Mouse (Mus musculus) fat pad, adult 2 months (tissue): ENCODE data around the gene Slc25a25.

ENCODE experiments used
- DNase-seq: peaks from one replicate; pipeline ENCODE4 v3.0.0-alpha.2; 2011; ENCODE audit warnings: low read depth, low spot score; ENCODE audit errors: extremely low read depth

Gene Slc25a25

DNA sequence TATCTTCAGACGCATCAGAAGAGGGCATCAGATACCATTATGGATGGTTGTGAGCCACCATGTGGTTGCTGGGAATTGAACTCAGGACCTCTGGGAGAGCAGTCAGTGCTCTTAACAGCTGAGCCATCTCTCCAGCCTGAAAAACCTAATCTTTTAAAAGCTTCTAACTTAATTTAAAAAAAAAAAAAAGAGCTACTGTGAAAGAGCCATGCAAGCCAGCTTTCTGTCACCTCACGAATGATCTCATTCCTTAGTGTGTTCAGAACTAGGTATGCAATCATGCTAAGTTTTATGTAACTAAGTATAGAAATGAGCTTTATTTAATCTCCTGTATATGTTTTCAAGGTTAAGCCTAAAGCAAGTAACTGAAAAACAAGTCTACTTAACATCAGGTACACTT lies 8.4 kb upstream of the Slc25a25 start:
- no peak for DNase-seq

DNA sequence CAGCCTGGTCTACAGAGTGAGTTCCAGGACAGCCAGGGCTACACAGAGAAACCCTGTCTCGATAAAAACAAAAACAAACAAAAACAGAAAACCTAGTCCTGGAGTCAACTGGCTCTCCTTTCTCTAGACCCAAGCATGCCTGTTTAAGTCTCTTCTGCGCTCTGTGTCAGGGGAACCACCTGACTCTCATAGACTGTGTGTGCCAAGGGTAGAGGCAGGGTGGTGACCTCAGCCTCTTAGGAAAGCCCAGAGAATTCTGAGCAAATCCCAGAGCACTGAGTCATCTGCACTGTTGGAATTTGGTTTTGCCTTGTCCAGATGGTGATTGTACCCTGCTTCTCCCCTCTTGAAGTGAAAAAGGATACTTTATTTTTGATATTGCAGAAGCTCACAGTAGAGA lies 7.1 kb upstream of the Slc25a25 start:
- no peak for DNase-seq

DNA sequence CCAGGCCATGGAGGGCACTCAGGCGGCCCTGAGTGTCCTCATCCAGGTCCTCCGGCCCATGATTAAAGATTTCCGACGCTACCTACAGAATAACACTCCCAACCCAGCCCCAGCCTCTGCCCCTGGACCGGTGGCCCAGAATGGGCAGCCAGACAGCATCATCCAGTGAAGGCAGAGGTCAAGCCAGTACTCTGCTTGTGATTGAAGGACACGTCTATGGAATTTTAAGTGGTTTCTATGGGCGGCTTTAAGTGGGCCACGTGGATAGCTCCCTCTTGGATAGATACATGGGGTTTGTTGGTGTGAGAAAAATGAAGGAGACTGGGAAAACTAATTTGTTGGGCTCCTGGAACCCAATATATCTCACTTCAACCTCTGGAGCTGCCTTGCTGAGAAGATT lies 3.9 kb upstream of the Slc25a25 start:
- DNase-seq, result no peak

DNA sequence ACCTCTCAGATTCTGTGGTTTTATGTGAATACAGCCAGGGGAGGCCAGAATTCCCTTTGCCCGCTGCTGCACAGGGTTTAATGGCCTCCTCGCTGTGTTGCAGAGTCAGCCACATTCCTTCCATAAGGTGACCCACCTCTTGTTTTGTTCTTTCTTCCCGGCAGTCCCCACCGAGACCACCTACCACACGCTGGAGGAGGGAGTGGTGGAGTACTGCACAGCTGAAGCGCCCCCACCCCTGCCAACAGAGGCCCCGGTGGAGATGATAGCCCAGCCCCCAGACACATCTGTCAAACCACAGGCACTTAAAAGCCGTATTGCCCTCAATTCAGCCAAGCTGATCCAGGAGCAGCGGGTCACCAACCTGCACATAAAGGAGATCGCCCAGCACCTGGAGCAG lies 3.4 kb upstream of the Slc25a25 start:
- no peak for DNase-seq

- no peak for DNase-seq
Measured at GRCm38 (mm10) chr2:32453641-32454303, 2.5 kb upstream of the Slc25a25 start.

GRCm38 (mm10) chr2:32452441-32452971 lies 1.3 kb upstream of the Slc25a25 start:
- DNase-seq, result no peak

GRCm38 (mm10) chr2:32451870-32452372 lies 676 bp upstream of the Slc25a25 start:
- peak; percentile 99 for DNase-seq

GRCm38 (mm10) chr2:32449761-32450754 lies 1.2 kb downstream of the Slc25a25 start, which contains the start of gene Naif1:
Gene Naif1 (plus strand): TSS chr2:32450457.
- no peak for DNase-seq

DNA sequence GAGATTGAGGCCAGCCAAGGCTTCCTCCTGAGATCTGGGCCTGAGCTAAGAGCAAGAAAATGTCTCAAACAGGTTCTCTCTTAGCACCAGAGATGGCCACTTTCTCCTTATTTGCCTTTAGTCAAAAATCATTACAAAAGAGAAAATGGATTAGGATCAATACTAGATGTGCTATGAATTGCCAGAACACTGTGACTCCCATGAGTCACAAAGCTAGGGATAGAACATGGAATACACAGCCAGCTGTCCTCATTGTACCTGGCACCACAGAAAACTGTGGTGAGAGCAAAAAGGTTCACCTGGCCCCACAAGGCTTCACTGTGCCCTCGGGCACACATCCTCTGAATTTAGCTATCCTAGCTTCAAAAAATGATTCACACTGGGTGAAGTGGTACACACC lies 2.8 kb downstream of the Slc25a25 start:
- no peak for DNase-seq

- no peak for DNase-seq
Measured at GRCm38 (mm10) chr2:32447264-32447936, 3.8 kb downstream of the Slc25a25 start.

- no peak for DNase-seq
Measured at GRCm38 (mm10) chr2:32445535-32445934, 5.7 kb downstream of the Slc25a25 start.

- no peak for DNase-seq
Measured at GRCm38 (mm10) chr2:32441550-32441949, 9.7 kb downstream of the Slc25a25 start.

DNA sequence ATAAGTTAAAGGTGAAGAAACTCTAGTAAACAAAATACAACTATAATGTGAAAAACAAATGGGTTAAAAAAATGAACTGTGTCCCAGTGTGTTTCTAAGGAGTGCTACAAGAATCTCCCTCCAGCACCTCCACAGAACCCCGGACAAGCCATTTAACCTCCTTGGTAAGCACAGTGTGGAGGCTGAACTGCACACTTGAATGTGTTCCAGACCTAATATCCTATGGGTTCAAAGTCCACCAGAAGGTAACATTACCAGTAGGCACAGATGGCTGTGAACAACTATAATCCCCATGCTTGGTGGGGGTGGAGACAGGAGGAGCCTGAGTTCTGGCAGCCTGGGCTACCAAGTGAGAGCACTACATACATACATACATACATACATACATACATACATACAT lies 10.6 kb downstream of the Slc25a25 start:
- DNase-seq, result no peak

DNA sequence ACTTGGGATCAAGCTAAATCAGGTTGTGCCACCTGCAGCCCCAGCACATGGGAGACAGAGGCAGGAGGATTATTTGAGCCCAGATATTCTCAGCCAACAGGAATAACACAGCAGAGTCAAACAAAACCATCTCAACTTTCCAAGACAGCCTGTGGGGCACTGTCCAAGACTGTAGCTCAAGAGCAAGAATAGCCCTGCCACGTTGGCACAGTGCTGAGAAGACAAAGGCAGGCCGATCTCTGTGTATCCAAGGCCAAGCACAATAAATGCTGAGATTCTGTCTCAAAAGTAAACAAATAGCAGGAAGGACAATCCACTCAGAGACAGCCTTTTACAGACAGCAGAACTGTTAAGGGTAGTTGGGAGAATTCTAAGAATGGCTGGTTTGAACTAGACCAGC lies 11.1 kb downstream of the Slc25a25 start:
- no peak for DNase-seq

DNA sequence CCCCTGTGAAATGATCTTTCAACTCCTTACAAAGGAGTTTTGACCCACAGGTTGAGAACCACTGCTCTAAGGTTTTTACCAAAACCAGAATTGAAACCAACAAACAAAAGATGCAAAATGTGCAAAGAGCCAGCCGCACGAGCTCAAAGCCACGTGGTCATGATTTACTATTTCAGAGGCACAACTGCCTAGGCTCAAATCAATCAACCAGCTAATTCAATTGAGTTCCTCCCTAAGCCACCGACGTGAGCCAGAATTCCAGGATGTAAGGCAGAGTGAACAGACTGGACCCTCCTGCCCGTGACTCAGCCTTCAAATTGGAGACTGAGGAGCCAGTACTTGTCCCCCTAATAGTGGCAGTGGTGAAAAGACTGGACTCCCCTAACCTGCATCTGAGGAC lies 12.1 kb downstream of the Slc25a25 start:
- DNase-seq, result no peak

DNA sequence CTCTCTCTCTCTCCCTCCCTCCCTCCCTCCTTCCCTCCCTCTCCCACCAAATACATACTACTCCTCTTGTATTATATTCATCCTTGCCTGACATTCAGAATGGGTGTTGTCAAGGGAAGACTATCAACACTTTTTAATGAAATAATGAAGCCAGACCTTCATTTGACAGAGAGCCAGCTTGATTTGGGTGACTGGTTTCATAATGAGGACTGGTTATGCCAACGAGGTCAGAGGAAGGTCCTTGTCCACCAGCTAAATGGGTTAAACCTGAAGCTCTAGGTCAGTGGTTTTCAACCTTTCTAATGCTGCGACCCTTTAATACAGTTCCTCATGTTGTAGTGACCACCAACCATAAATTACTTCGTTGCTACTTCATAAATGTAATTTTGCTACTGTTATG lies 12.5 kb downstream of the Slc25a25 start:
- no peak for DNase-seq

GRCm38 (mm10) chr2:32437612-32438166 lies 13.6 kb downstream of the Slc25a25 start:
- no peak for DNase-seq

- no peak for DNase-seq
Measured at GRCm38 (mm10) chr2:32436686-32437372, 14.4 kb downstream of the Slc25a25 start.

DNA sequence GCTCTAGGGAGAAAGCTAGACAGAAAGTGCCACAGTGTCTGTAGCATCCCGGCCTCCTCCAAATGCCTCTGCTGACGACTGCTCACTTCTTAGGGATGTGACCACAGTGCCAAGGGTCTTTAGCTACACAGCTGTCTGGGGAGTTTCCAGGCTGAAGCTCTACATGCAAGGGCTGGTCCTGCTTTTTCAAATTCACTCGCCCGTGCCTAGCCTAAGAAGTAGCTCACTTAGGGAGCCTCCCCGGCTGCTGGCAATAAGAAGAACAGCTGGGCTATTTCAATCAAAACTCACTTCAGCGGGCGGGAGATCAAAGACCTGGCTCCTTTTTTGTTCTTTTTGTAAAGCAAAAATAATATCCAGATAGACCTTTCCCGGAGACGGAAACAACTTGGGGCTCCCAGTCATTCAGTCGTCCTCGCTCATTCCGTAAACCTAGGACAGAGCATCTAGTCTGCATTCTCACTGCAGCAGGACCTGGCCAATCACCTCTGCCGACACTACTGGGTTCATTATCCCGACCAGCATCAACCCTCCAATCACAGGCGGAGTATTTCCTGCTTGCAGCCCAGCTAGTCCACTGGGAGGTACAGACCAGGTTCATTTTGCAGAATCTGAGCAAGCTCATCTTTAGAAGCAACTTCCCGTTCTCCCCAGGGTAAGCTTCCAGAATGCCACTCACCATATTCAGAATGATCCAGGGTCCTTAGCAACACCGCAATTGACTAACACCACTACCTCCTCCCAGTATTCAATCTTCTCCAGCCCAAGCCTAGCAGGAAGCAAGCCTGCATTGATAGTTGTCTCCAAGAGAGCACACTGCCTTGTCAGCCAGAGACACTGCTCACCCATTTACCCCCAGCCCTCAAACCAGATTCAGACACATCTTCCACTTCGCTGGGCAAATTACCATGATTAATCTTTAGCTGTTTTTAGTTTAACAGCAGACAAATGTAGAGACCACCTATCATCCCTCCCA lies 20.3 kb downstream of the Slc25a25 start:
- no peak for DNase-seq
